Mouse (Mus musculus) hindbrain, embryonic 15.5 days (tissue): ENCODE measurements around the gene Sh3glb2. TPM values are rescaled to one million over a fixed set of nuclear protein-coding genes. Genes with fewer than 3 reads are reported as not detected.

Experiments
- ATAC-seq: fragments of 200-750 bp; cut with Nextera tagmentation; 2 replicates; pipeline ENCODE4 v1.8.0; 2017; ENCODE audit warnings: low read depth, moderate number of reproducible peaks, moderate TSS enrichment; ENCODE audit not compliant: low FRiP score
- H3K27ac ChIP-seq: fragments of 300-500 bp; sonication (generic); replicated peaks from 2 replicates; pipeline ENCODE4 v1.5.1; 2015; ENCODE audit warnings: mild to moderate bottlenecking, inconsistent platforms
- H3K27me3 ChIP-seq: fragments of 300-500 bp; sonication (generic); 2 replicates; pipeline ENCODE4 v1.6.1; 2015; ENCODE audit warnings: control low read depth, inconsistent platforms
- H3K36me3 ChIP-seq: fragments of 300-500 bp; sonication (generic); 2 replicates; pipeline ENCODE4 v1.6.1; 2015; ENCODE audit warnings: control low read depth, inconsistent platforms
- H3K4me1 ChIP-seq: fragments of 300-500 bp; sonication (generic); replicated peaks from 2 replicates; pipeline ENCODE4 v1.6.1; 2015; ENCODE audit warnings: control low read depth, inconsistent platforms
- H3K4me2 ChIP-seq: fragments of 300-500 bp; sonication (generic); 2 replicates; pipeline ENCODE4 v1.6.1; 2015; ENCODE audit warnings: moderate library complexity, mild to moderate bottlenecking, inconsistent platforms
- H3K4me3 ChIP-seq: fragments of 300-500 bp; sonication (generic); 2 replicates; pipeline ENCODE4 v1.5.1; 2015; ENCODE audit warnings: mild to moderate bottlenecking, inconsistent platforms
- H3K9ac ChIP-seq: fragments of 300-500 bp; sonication (generic); 2 replicates; pipeline ENCODE4 v1.6.1; 2015; ENCODE audit warnings: inconsistent platforms
- H3K9me3 ChIP-seq: fragments of 300-500 bp; sonication (generic); 2 replicates; pipeline ENCODE4 v1.6.1; 2016; ENCODE audit warnings: control low read depth, inconsistent platforms
- WGBS: fragments of 180-500 bp; shearing (Covaris S2); methylation state at CpG from one replicate; pipeline ENCODE4 v1.1.7; 2015; 5-methylcytosine and 5-hydroxymethylcytosine counted together
- polyA plus RNA-seq: library from polyadenylated mRNA; unstranded; fragments of >200 nt; fragmentation: Nextera tagmentation; extraction: Ambion mirVana; gene quantifications from 2 replicates; pipeline ENCODE4 v1.2.1, GENCODE M21; 2015

Gene Sh3glb2
- polyA plus RNA-seq, 1 experiment from 2014 or later = 205 TPM

DNA sequence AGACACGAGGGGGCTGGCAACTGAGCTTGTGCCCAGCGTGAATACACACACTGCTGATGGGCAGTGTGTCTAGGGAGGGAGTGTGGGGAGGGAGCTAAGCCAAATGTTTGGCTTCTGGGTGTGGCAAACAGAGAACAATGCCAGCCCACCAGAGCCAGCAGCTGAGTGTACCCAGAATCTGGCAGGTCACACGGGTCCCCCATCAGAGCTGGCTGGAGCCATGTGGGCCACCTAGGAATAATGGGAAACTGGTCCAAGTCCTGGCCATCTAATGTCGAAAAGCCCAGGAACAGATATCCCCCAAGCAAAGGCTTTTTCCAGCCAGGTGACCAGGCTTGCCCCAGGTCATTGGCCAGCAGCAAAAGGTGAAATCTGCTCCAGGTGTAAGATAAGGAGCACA is 3.3 kb downstream of the Sh3glb2 start:
- WGBS = 65% methylated on average over 4 of the region's 4 CpGs
- no peak for ATAC-seq
- Histone ChIP-seq H3K9me3 (no peaks in the 10 kb centered on the region), H3K9ac (no peak overlapping the region), H3K4me2 (no peak overlapping the region), H3K4me1 (peaks cover 44% of the 10 kb centered on the region), H3K27me3 (no peaks in the 10 kb centered on the region), H3K27ac (no peak overlapping the region), H3K4me3 (no peak overlapping the region), H3K36me3 (peaks cover 10% of the 10 kb centered on the region)

DNA sequence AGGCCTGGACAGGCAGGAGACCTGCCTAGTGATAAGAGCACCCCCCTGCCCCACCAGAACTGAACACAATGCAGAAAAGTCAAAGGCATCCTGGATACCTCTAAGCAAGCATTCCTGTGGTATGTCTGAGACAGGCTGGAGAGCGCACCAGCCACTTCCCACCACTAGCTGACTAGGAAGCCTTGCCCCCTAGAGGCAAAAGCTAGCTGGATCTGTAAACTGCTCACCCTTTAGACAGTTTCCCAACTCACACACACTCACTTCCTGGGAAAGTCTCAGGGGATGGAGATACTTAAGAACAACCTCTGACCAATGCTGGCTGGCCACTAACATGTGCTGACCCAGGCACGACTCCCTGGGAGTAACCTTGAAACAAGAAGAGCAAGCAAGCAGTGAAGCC is 8.0 kb downstream of the Sh3glb2 start:
- Histone ChIP-seq H3K4me2 (no peak overlapping the region), H3K36me3 (peaks cover 50% of the 10 kb centered on the region), H3K27ac (no peak overlapping the region), H3K4me1 (peaks cover 14% of the 10 kb centered on the region), H3K9ac (no peak overlapping the region), H3K9me3 (no peaks in the 10 kb centered on the region), H3K4me3 (no peak overlapping the region), H3K27me3 (no peaks in the 10 kb centered on the region)
- ATAC-seq = no peak
- 82% methylated on average over 2 of the region's 2 CpGs for WGBS

DNA sequence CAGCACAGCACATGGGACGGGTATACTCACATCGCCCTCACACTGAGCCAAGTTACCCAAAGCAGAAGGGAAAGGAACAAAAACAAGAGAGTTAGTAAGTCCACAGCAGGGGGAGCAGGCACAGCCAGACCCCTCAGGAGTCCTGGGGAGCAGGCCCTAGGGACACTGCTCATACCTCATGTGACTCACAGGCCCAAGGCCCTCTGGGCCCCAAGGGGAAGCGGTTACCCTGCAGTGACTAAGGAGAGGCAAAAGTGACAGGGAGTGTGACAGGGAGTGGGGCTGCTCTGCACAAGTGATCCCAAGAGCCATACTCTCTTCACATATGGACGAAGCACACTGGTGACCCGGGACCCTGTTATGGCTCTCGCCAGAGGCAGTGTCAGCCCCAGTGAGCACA is 9.9 kb downstream of the Sh3glb2 start:
- 91% methylated on average over 6 of the region's 6 CpGs for WGBS
- Histone ChIP-seq H3K36me3 (peaks cover 64% of the 10 kb centered on the region), H3K4me1 (no peaks in the 10 kb centered on the region), H3K4me3 (no peak overlapping the region), H3K27ac (no peak overlapping the region), H3K9ac (no peak overlapping the region), H3K27me3 (no peaks in the 10 kb centered on the region), H3K4me2 (no peak overlapping the region), H3K9me3 (no peaks in the 10 kb centered on the region)
- no peak for ATAC-seq

DNA sequence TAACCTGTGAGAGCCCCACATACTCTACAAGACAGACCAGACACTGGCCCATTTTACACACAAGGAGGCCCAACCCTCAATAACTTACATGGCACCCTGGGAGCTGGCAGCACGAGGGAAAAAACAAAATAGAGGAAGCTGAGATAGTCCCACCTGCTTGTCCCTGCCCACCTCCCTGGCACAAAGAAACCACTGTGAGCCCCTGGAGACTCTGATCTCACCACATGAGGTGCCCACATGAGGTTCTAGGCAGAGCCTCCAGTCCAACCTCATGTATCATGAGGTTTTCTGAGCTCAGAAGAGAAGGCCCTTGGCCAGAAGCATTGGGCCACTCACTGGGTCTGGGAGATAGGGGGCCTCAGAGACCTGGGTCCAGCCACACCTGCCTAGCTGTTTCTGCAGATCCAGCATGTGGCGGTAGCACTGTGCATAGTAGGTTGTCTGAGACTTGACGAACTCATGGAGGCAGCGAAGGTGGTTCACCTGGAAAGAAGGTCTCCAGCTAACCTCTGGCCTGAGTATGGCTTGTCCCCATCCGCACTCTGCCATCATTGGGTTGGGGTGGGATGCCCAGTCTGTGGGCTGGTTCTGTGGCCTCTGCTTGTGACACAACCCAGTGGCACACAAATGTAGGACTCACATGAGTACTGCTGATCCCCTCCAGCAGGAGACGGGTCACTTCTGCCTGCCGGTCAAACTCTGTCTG is 13.0 kb downstream of the Sh3glb2 start:
- H3K27me3 ChIP-seq = no peaks in the 10 kb centered on the region
- no peak overlapping the region for H3K4me3 ChIP-seq
- ATAC-seq = no peak
- no peak overlapping the region for H3K4me2 ChIP-seq
- no peak overlapping the region for H3K9ac ChIP-seq
- no peak overlapping the region for H3K27ac ChIP-seq
- WGBS = 93% methylated on average over 7 of the region's 7 CpGs
- no peaks in the 10 kb centered on the region for H3K9me3 ChIP-seq
- no peaks in the 10 kb centered on the region for H3K4me1 ChIP-seq
- peaks cover 82% of the 10 kb centered on the region for H3K36me3 ChIP-seq

DNA sequence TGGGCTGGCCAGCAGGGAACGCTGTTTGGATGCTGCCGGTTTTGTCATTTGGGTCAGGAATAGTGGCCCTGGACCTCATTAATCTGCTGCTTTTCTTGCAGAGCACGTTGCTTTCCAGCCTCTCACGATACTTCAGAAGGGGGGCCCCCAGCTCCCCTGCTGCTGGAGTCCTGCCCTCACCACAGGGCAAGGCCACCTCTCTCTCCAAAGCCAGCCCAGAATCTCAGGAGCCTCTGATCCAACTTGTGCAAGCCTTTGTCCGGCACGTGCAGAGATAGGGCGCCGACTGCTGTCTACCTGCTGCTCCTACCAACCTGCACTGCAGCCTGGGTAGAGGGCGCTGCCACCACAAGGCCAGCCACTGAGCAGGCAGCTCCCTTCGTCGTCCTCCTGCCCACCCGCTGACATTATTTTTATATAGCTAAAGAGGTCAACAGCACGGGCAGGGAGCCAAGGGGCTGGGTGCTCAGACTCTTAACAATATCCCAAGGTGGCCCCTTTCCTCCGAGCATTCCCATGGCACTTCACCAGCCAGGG is 15.5 kb downstream of the Sh3glb2 start:
- Histone ChIP-seq H3K27ac (no peak overlapping the region; the same call in 1 of the 2 replicates), H3K4me1 (no peaks in the 10 kb centered on the region), H3K9ac (no peak overlapping the region), H3K36me3 (peaks cover 88% of the 10 kb centered on the region), H3K27me3 (no peaks in the 10 kb centered on the region), H3K4me3 (no peak overlapping the region), H3K9me3 (no peaks in the 10 kb centered on the region), H3K4me2 (no peak overlapping the region)
- no peak for ATAC-seq
- 72% methylated on average over 14 of the region's 14 CpGs for WGBS

DNA sequence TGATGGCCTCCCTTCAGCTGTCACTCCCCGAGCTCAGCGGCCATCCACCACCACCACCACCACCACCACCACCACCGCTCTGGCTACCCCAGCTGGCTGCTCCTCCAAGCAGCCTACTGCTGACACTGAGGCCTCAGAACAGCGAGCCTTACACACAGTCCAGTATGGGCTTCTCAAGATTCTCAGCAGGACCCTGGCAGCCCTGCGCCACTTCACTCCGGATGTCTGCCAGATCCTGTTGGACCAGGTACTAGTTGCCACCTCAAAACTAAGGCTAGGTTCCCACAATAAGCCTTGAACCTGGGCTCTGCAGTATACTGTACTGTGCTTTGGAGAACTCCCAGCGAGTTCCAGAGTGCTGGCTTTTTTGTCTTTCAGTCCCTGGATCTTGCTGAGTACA is 16.6 kb downstream of the Sh3glb2 start:
- ATAC-seq = no peak
- H3K4me2 ChIP-seq = no peak overlapping the region
- peaks cover 82% of the 10 kb centered on the region for H3K36me3 ChIP-seq
- no peaks in the 10 kb centered on the region for H3K27me3 ChIP-seq
- H3K27ac ChIP-seq = no peak overlapping the region
- no peaks in the 10 kb centered on the region for H3K4me1 ChIP-seq
- H3K9ac ChIP-seq = no peak overlapping the region
- WGBS = 93% methylated on average over 7 of the region's 7 CpGs
- H3K9me3 ChIP-seq = no peaks in the 10 kb centered on the region
- no peak overlapping the region for H3K4me3 ChIP-seq

DNA sequence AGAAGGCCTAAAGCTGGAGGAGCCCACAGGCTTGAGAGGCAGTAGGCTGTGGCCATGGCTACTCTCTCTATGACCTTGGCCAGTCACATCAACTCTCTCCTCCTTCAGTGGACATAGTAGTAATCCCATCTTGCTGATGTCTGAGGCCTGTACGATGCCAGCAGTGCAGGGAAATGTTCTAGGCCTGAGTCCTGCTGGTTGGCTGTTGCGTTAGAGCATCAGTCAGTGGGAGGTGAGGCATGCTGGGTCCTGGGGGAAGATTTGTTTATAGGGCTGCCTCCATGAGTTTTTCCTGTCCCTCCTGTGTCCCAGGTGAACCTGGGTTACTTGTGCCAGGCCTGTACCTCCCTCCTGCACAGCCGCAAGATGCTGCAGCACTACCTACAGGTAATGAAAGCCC is 17.1 kb downstream of the Sh3glb2 start:
- Histone ChIP-seq H3K27me3 (no peaks in the 10 kb centered on the region), H3K4me2 (no peak overlapping the region), H3K36me3 (peaks cover 82% of the 10 kb centered on the region), H3K4me3 (no peak overlapping the region), H3K9ac (no peak overlapping the region), H3K9me3 (no peaks in the 10 kb centered on the region), H3K27ac (no peak overlapping the region), H3K4me1 (no peaks in the 10 kb centered on the region)
- 89% methylated on average over 3 of the region's 3 CpGs for WGBS
- ATAC-seq = no peak

DNA sequence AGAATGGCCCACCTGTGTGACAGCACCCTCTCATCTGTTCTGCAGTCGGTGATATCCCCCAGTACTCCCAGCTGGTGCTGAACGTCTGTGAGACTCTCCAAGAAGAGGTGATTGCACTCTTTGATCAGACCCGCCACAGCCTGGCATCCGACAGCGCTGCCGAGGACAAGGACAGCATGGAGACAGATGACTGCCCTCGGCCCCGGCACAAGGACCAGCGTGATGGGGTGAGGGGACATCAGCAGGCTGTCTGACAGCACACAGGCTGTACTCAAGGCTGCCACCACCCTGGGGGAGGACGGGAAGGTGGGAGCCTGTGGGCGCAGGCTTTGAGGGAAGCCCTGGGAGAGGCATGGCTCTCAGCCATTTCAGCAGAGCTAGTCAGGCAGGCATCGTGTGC is 22.0 kb downstream of the Sh3glb2 start:
- no peaks in the 10 kb centered on the region for H3K9me3 ChIP-seq
- no peaks in the 10 kb centered on the region for H3K27me3 ChIP-seq
- H3K9ac ChIP-seq = no peak overlapping the region
- H3K27ac ChIP-seq = no peak overlapping the region
- H3K4me3 ChIP-seq = no peak overlapping the region
- no peak for ATAC-seq
- H3K4me1 ChIP-seq = no peaks in the 10 kb centered on the region
- no peak overlapping the region for H3K4me2 ChIP-seq
- 89% methylated on average over 12 of the region's 12 CpGs for WGBS
- H3K36me3 ChIP-seq = peaks cover 87% of the 10 kb centered on the region

DNA sequence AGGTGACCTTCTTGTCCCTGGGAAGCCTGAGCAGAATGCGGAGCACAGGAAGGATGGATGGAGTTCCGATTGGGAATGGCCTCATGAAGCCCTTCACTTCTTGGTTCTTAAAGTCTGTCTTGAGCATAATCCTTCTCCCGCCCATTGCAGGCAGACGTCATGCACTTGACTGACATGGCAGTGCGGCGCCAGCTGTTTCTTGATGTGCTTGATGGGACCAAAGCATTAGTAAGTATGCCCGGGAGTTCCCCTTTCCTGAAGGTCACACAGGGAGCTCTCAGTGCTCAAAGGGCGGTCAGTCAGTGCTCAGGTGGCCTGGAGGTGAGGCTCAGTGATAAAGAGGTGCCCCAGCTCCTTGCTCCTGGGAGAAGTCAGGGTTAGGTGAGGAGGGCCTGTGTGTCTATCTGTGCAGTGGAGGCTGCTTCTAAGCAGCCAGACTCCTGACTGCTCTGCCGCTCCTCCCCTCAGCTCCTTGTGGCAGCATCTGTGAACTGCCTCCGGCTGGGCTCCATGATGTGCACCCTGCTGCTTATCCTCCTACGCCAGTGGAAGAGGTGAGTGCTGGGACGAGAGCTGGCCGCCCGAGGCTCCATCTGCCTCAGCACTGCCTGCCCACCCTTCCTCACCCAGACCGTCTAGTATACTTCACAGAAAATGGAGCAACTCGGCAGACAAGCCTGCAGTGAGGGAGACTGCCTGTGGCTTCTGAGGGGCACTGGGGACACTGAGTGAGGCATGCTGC is 22.8 kb downstream of the Sh3glb2 start:
- Histone ChIP-seq H3K9ac (no peak overlapping the region), H3K4me2 (no peak overlapping the region), H3K4me1 (no peaks in the 10 kb centered on the region), H3K27ac (no peak overlapping the region), H3K4me3 (no peak overlapping the region), H3K27me3 (no peaks in the 10 kb centered on the region), H3K9me3 (no peaks in the 10 kb centered on the region), H3K36me3 (peaks cover 87% of the 10 kb centered on the region)
- whole genome bisulfite sequencing = 81% methylated on average over 16 of the region's 16 CpGs
- ATAC-seq = no peak

DNA sequence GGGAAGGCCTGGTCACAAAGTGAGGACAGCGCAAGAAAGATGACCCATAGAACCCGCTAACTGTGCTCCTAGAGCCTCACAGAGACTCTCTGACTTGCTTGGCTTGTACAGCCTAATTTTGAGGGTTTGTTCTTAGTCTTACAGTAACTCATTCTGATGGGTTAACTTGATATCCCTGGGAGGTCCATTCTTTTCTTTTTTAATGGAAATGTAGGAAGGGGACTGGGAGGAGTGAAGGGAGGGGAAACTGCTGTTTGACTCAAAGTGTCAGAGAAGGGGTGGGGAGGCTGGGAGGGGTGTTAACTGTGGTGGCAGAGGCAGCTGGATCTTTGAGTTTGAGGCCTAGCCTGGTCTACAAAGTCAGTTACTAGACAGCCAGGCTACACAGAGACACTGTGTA is 23.8 kb downstream of the Sh3glb2 start:
- Histone ChIP-seq H3K36me3 (peaks cover 90% of the 10 kb centered on the region), H3K9ac (no peak overlapping the region), H3K4me1 (no peaks in the 10 kb centered on the region), H3K27ac (no peak overlapping the region), H3K4me2 (no peak overlapping the region), H3K27me3 (no peaks in the 10 kb centered on the region), H3K4me3 (no peak overlapping the region), H3K9me3 (no peaks in the 10 kb centered on the region)
- no peak for ATAC-seq
- WGBS = 91% methylated on average over 2 of the region's 2 CpGs

DNA sequence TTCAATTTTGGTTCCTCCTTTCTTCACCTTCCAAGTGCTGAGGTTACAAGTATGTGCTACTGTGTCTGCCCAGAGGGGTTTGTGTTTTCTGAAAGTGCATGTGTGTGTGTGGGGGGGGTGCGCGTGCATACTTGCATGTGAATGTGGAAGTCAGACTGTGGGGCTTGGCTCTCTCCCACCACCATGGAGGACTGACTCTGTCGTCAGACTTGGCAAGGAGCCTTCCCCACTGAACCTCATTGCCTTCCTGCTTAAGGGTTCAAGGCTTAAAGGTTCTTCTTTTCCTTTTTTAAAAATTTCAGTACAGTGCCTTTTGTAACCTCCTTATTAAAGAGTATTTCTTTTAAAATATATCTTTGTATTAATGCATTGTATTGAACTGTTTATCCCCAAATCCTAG is 30.3 kb downstream of the Sh3glb2 start:
- Histone ChIP-seq H3K9me3 (no peaks in the 10 kb centered on the region), H3K4me2 (no peak overlapping the region), H3K27me3 (no peaks in the 10 kb centered on the region), H3K9ac (no peak overlapping the region), H3K36me3 (peaks cover 94% of the 10 kb centered on the region), H3K27ac (no peak overlapping the region), H3K4me3 (no peak overlapping the region), H3K4me1 (no peaks in the 10 kb centered on the region)
- no peak for ATAC-seq
- WGBS = 90% methylated on average over 3 of the region's 3 CpGs

DNA sequence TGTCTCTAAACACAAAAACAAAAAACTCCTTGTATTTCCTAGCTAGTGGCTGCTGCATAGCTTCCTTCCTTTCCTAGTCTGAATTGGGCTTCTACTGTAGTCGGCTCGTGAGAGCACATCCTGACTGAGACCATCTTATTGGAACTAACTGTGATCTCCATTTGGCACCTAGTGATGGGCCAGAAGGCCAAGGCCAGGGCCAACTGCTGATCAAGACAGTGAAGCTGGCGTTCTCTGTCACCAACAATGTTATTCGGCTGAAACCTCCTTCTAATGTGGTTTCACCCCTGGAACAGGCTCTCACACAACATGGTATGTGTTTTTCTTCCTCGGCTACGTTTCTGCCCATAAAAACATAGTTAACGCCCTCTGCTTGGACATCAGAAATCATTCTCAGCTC is 31.9 kb downstream of the Sh3glb2 start:
- H3K36me3 ChIP-seq = peaks cover 94% of the 10 kb centered on the region
- no peaks in the 10 kb centered on the region for H3K4me1 ChIP-seq
- H3K9me3 ChIP-seq = no peaks in the 10 kb centered on the region
- H3K9ac ChIP-seq = no peak overlapping the region
- H3K27me3 ChIP-seq = no peaks in the 10 kb centered on the region
- no peak overlapping the region for H3K27ac ChIP-seq
- no peak overlapping the region for H3K4me3 ChIP-seq
- WGBS = 95% methylated on average over 7 of the region's 7 CpGs
- no peak overlapping the region for H3K4me2 ChIP-seq
- no peak for ATAC-seq
